Mouse (Mus musculus) liver, postnatal 0 days (tissue): ENCODE results near the gene Odaph. TPM values are rescaled to one million over a fixed set of nuclear protein-coding genes. Genes with fewer than 3 reads are reported as not detected.

ENCODE experiments used
- ATAC-seq: fragments of 200-750 bp; cut with Nextera tagmentation; 2 replicates; pipeline ENCODE4 v1.8.0; 2017; ENCODE audit warnings: mild to moderate bottlenecking, moderate library complexity
- DNase-seq: peaks from one replicate; pipeline ENCODE4 v3.0.0-alpha.2; 2016
- H3K27ac ChIP-seq: fragments of 300-500 bp; sonication (generic); 2 replicates; pipeline ENCODE4 v1.5.1; 2014; ENCODE audit warnings: antibody characterized with exemption, moderate library complexity, mild to moderate bottlenecking, low read depth
- H3K27me3 ChIP-seq: fragments of 300-500 bp; sonication (generic); 2 replicates; pipeline ENCODE4 v1.6.1; 2014; ENCODE audit warnings: low read length, control low read depth, mixed read lengths; ENCODE audit not compliant: insufficient read depth
- H3K36me3 ChIP-seq: fragments of 300-500 bp; sonication (generic); replicated peaks from 2 replicates; pipeline ENCODE4 v1.6.1; 2014; ENCODE audit warnings: mild to moderate bottlenecking, control low read depth, low read length, moderate library complexity, mixed read lengths; ENCODE audit not compliant: insufficient read depth
- H3K4me1 ChIP-seq: fragments of 300-500 bp; sonication (generic); 2 replicates; pipeline ENCODE4 v1.6.1; 2014; ENCODE audit warnings: antibody characterized with exemption, mild to moderate bottlenecking, control low read depth; ENCODE audit not compliant: insufficient read depth
- H3K4me2 ChIP-seq: fragments of 300-500 bp; sonication (generic); 2 replicates; pipeline ENCODE4 v1.6.1; 2014; ENCODE audit warnings: low read depth, mild to moderate bottlenecking, low read length, moderate library complexity, mixed read lengths
- H3K4me3 ChIP-seq: fragments of 300-500 bp; sonication (generic); 2 replicates; pipeline ENCODE4 v1.5.1; 2014; ENCODE audit warnings: low read depth, low read length
- H3K9ac ChIP-seq: fragments of 300-500 bp; sonication (generic); replicated peaks from 2 replicates; pipeline ENCODE4 v1.6.1; 2014; ENCODE audit warnings: mild to moderate bottlenecking, moderate library complexity
- H3K9me3 ChIP-seq: fragments of 300-500 bp; sonication (generic); 2 replicates; pipeline ENCODE4 v1.6.1; 2016; ENCODE audit warnings: mild to moderate bottlenecking, control low read depth, low read length, mixed read lengths
- CTCF ChIP-seq: sonication (generic); IDR thresholded peaks from 2 replicates; pipeline ENCODE4 v1.5.1; 2016; ENCODE audit warnings: antibody characterized with exemption, low read depth
- EP300 ChIP-seq: IDR thresholded peaks from 2 replicates; pipeline ENCODE4 v1.6.1; 2016; ENCODE audit warnings: antibody characterized with exemption, low read depth, mild to moderate bottlenecking
- WGBS: fragments of 180-500 bp; shearing (Covaris S2); extraction: QIAGEN DNeasy Blood & Tissue Kit; methylation state at CpG from one replicate; pipeline ENCODE4 v1.1.7; 2014; ENCODE audit not compliant: insufficient replicate concordance; 5-methylcytosine and 5-hydroxymethylcytosine counted together
- polyA plus RNA-seq: library from polyadenylated mRNA; unstranded; fragments of >200 nt; fragmentation: Nextera tagmentation; extraction: Ambion mirVana; gene quantifications from 2 replicates; pipeline ENCODE4 v1.2.1, GENCODE M21; 2015

Gene Odaph
- polyA plus RNA-seq, 1 experiment from 2014 or later: not detected

- 44% methylated on average over 2 of the region's 2 CpGs for WGBS
Measured at GRCm38 (mm10) chr5:92000770-92001169, 13.5 kb downstream of the Odaph start.

DNA sequence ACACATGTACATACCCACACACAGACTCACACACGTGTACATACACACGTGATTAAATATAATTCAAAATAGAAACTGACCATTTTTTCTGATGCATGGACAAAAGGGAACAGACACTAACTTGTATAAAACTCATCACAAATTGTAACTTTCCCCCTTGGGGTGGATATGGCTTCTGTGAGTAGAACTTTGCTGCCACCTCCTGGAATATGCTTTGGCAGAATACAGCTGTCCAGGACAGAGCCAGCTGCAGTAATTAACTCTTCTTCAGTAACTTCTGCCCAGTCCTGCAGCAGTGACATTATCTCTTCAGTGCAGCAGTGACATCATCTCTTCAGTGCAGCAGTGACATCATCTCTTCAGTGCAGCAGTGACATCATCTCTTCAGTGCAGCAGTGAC is 15.7 kb downstream of the Odaph start:
- Histone ChIP-seq H3K9ac (no peak overlapping the region), H3K4me2 (no peak overlapping the region), H3K4me1 (no peaks in the 10 kb centered on the region), H3K36me3 (no peaks in the 10 kb centered on the region), H3K4me3 (no peak overlapping the region), H3K9me3 (peaks cover 9% of the 10 kb centered on the region), H3K27me3 (no peaks in the 10 kb centered on the region), H3K27ac (no peak overlapping the region)
- peak; percentile 79 for TF ChIP-seq CTCF
- no peak for TF ChIP-seq EP300
- WGBS: 57% methylated on average over 2 of the region's 2 CpGs
- peak; percentile 44 for DNase-seq
- peak; percentile 35; the same call in 1 of the 2 replicates for ATAC-seq

More at GRCm38 (mm10) chr5:92000770-92001169, 13.5 kb downstream of the Odaph start:
- no peaks in the 10 kb centered on the region for H3K36me3 ChIP-seq
- H3K27me3 ChIP-seq: no peaks in the 10 kb centered on the region
- ATAC-seq (peak; percentile 47; the same call in 1 of the 2 replicates), DNase-seq (peak; percentile 34)
- no peak overlapping the region for H3K27ac ChIP-seq
- no peak overlapping the region for H3K4me2 ChIP-seq
- H3K4me1 ChIP-seq: no peaks in the 10 kb centered on the region
- TF ChIP-seq CTCF: no peak
- TF ChIP-seq EP300: no peak
- no peak overlapping the region for H3K9ac ChIP-seq
- no peak overlapping the region for H3K4me3 ChIP-seq
- H3K9me3 ChIP-seq: peaks cover 9% of the 10 kb centered on the region

DNA sequence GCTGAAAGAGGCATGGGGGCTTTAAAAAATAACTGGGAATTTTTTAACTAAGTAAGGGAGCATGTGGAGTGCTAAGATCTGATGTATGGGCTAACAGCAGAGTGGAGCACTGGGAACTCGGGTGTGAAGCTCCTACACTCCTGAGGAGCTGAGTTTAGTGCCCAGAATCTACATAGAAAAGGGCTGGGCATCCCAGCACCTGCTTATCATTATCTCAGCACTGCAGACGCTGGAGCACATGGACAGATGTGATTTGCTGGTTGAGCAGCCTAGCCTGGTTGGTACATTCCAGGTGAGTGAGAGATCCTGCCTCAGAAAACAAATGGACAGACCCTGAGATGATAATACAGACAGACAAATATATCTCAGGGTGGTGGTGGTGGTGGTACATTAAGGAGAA is 22.6 kb downstream of the Odaph start:
- H3K9me3 ChIP-seq: no peaks in the 10 kb centered on the region
- H3K4me2 ChIP-seq: no peak overlapping the region
- H3K27ac ChIP-seq: no peak overlapping the region
- no peak for DNase-seq
- H3K9ac ChIP-seq: no peak overlapping the region
- H3K4me3 ChIP-seq: no peak overlapping the region
- WGBS: 30% methylated on average over 2 of the region's 2 CpGs
- no peaks in the 10 kb centered on the region for H3K36me3 ChIP-seq
- no peaks in the 10 kb centered on the region for H3K4me1 ChIP-seq
- TF ChIP-seq CTCF (no peak), EP300 (no peak)
- no peak for ATAC-seq
- no peaks in the 10 kb centered on the region for H3K27me3 ChIP-seq

DNA sequence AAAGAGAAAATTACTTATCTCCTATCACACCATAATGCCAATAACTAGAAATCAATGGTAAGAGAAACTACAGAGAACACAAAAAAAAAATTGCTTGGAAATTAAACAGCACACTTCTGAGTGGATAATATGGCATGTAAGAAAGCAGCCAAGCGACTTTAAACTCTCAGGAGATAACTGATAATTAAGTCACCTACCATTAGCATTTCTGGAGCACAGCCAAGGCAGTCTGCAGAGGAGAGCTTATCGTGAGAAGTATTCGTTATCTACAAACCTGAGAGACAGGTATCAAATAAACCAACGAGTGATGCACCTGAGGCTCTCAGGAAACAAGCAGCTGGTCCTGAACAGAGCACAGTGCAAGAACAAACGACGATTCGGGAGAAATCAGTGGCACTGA is 24.5 kb downstream of the Odaph start:
- ATAC-seq (no peak), DNase-seq (no peak)
- Histone ChIP-seq H3K4me3 (no peak overlapping the region), H3K4me1 (no peaks in the 10 kb centered on the region), H3K4me2 (no peak overlapping the region), H3K36me3 (no peaks in the 10 kb centered on the region), H3K27ac (no peak overlapping the region), H3K9ac (no peak overlapping the region), H3K9me3 (no peaks in the 10 kb centered on the region), H3K27me3 (no peaks in the 10 kb centered on the region)
- 54% methylated on average over 7 of the region's 7 CpGs for WGBS
- no peak for TF ChIP-seq CTCF
- TF ChIP-seq EP300: no peak

- DNase-seq: no peak
- ATAC-seq: no peak
- H3K27me3 ChIP-seq: no peaks in the 10 kb centered on the region
- H3K4me2 ChIP-seq: no peak overlapping the region
- no peak overlapping the region for H3K27ac ChIP-seq
- WGBS: 19% methylated on average over 2 of the region's 2 CpGs
- no peak overlapping the region for H3K9ac ChIP-seq
- H3K4me1 ChIP-seq: no peaks in the 10 kb centered on the region
- H3K4me3 ChIP-seq: no peak overlapping the region
- no peaks in the 10 kb centered on the region for H3K9me3 ChIP-seq
- TF ChIP-seq CTCF (no peak), EP300 (no peak)
- H3K36me3 ChIP-seq: no peaks in the 10 kb centered on the region
Measured at GRCm38 (mm10) chr5:92019960-92020359, 32.7 kb downstream of the Odaph start.

- Histone ChIP-seq H3K27me3 (peaks cover 5% of the 10 kb centered on the region; the same call in 1 of the 2 replicates), H3K4me1 (peaks cover 7% of the 10 kb centered on the region; the same call in 1 of the 2 replicates), H3K36me3 (no peaks in the 10 kb centered on the region), H3K4me3 (peak overlapping the region; percentile 72), H3K9ac (peak overlapping the region; percentile 66), H3K9me3 (no peaks in the 10 kb centered on the region), H3K4me2 (peak overlapping the region; percentile 91), H3K27ac (peak overlapping the region; percentile 73)
- under 1% methylated on average over 68 of the region's 68 CpGs for WGBS
- 0 out of 2 replicates have a peak, but pooled peaks have one; percentile 1 for TF ChIP-seq CTCF
- no peak for TF ChIP-seq EP300
- DNase-seq (peak; percentile 97), ATAC-seq (peak; percentile 100)
Measured at GRCm38 (mm10) chr5:92042377-92043348, 55.4 kb downstream of the Odaph start.
